Mouse (Mus musculus) embryonic facial prominence, embryonic 10.5 days (tissue): ENCODE results near the gene Hba-a1. TPM values are rescaled to one million over a fixed set of nuclear protein-coding genes. Genes with fewer than 3 reads are reported as not detected.

Experiments used
- DNase-seq: peaks from one replicate; pipeline ENCODE4 v3.0.0-alpha.2; 2017; ENCODE audit warnings: low spot score
- H3K27ac ChIP-seq: fragments of 300-500 bp; sonication (generic); replicated peaks from 2 replicates; pipeline ENCODE4 v1.5.1; 2016; ENCODE audit warnings: mild to moderate bottlenecking
- H3K27me3 ChIP-seq: fragments of 300-500 bp; sonication (generic); replicated peaks from 2 replicates; pipeline ENCODE4 v1.6.1; 2016; ENCODE audit warnings: low read depth, mild to moderate bottlenecking; ENCODE audit not compliant: poor library complexity, severe bottlenecking
- H3K36me3 ChIP-seq: fragments of 300-500 bp; sonication (generic); replicated peaks from 2 replicates; pipeline ENCODE4 v1.6.1; 2016; ENCODE audit warnings: mild to moderate bottlenecking, moderate library complexity
- H3K4me1 ChIP-seq: fragments of 300-500 bp; sonication (generic); 2 replicates; pipeline ENCODE4 v1.6.1; 2016
- H3K4me3 ChIP-seq: fragments of 300-500 bp; sonication (generic); 2 replicates; pipeline ENCODE4 v1.5.1; 2016; ENCODE audit warnings: mild to moderate bottlenecking, moderate library complexity
- H3K9me3 ChIP-seq: fragments of 300-500 bp; sonication (generic); 2 replicates; pipeline ENCODE4 v1.6.1; 2016; ENCODE audit warnings: mild to moderate bottlenecking
- WGBS: fragments of 180-500 bp; shearing (Covaris S2); methylation state at CpG from one replicate; pipeline ENCODE4 v1.1.7; 2016; 5-methylcytosine and 5-hydroxymethylcytosine counted together
- polyA plus RNA-seq: library from polyadenylated mRNA; unstranded; fragments of >200 nt; fragmentation: Nextera tagmentation; extraction: Ambion mirVana; gene quantifications from 2 replicates; pipeline ENCODE4 v1.2.1, GENCODE M21; 2016

Hba-a1 gene
- polyA plus RNA-seq, 1 experiment from 2014 or later = 2,000 TPM

- 80% methylated on average over 1 of the region's 1 CpGs for WGBS
- Histone ChIP-seq H3K4me1 (no peaks in the 10 kb centered on the region), H3K27me3 (peaks cover 29% of the 10 kb centered on the region), H3K4me3 (no peak overlapping the region), H3K9me3 (no peaks in the 10 kb centered on the region), H3K36me3 (no peaks in the 10 kb centered on the region), H3K27ac (no peak overlapping the region)
- DNase-seq = no peak
These were observed 18.2 kb downstream of the Hba-a1 start for GRCm38 (mm10) chr11:32301506-32301905.

- Histone ChIP-seq H3K27ac (no peak overlapping the region), H3K4me1 (no peaks in the 10 kb centered on the region)
These were observed 19.6 kb downstream of the Hba-a1 start for GRCm38 (mm10) chr11:32302824-32303419.

DNA sequence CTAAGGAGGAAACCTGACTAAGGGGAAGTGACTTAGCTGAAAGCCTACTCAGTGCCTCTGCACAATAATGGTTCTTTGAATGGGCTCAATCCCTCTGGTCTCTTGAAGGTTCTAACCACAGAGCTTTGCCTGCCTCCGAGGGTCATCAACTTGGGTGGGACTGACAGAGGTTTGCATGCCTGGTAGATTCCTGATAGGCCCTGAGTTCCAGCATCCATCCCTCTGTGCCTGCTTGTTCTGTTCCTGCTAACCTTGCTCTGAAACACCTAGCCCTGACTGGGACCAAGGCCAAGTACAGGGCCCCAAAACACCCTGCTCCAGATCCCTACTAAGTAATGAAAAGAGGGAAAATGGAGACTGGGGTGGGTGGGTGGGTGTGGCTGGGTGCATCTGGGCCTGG lies 20.1 kb downstream of the Hba-a1 start:
- H3K9me3 ChIP-seq = no peaks in the 10 kb centered on the region
- 87% methylated on average over 1 of the region's 1 CpGs for WGBS

More at GRCm38 (mm10) chr11:32302824-32303419, 19.6 kb downstream of the Hba-a1 start:
- no peaks in the 10 kb centered on the region for H3K9me3 ChIP-seq
- no peak for DNase-seq
- H3K4me3 ChIP-seq = no peak overlapping the region
- peaks cover 29% of the 10 kb centered on the region for H3K27me3 ChIP-seq
- no peaks in the 10 kb centered on the region for H3K36me3 ChIP-seq
- WGBS = 47% methylated on average over 2 of the region's 2 CpGs

DNA sequence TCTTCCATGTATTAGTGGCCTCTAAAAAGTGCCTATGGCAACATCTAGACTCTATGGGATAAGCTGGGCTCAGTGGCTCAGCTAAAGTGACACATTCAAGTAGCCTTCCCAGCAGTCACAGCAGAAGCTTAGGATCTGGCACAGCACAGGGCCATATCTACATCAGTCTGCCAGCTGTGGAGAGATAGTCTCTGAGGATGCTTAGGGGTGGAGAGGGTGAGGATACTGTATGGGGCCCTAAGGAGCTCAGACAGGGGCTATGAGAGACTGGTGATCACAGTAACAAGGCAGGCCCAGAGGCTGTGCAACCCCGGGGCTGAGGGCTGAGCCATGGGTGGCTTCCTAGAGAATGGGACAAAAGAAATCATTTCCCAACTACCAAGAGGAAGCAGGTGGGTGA lies 23.7 kb downstream of the Hba-a1 start:
- WGBS = 84% methylated on average over 1 of the region's 1 CpGs
- no peak for DNase-seq
- H3K27ac ChIP-seq = no peak overlapping the region

More for the DNA sequence above, 20.1 kb downstream of the Hba-a1 start:
- Histone ChIP-seq H3K4me1 (no peaks in the 10 kb centered on the region), H3K27ac (no peak overlapping the region), H3K36me3 (no peaks in the 10 kb centered on the region), H3K4me3 (no peak overlapping the region), H3K27me3 (peaks cover 29% of the 10 kb centered on the region)
- DNase-seq = no peak

DNA sequence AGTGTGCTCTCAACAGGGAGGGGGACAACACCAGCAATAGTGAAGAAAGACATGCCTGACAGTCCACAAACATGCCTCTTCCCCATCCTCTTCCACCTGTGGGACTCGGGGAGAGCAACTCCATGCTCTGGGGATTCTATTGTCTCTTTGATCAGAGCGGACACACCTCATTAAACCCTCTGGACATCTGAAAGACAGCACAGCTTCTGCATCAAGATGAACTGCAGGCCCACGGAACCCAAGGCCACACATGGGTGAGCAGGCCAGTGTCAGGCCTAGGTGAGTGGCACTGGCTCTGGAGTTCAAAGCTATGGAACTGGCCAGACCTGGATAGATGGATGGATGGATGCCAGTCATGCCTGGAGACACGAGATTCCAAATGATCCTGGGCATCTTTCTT lies 26.1 kb downstream of the Hba-a1 start:
- H3K36me3 ChIP-seq = no peaks in the 10 kb centered on the region
- no peak for DNase-seq
- H3K27ac ChIP-seq = no peak overlapping the region
- 57% methylated on average over 4 of the region's 4 CpGs for WGBS
- no peak overlapping the region for H3K4me3 ChIP-seq
- no peaks in the 10 kb centered on the region for H3K9me3 ChIP-seq
- no peaks in the 10 kb centered on the region for H3K27me3 ChIP-seq
- H3K4me1 ChIP-seq = 0 out of 2 replicates have a peak, but pooled peaks cover 3% of the 10 kb centered on the region

More for the DNA sequence above, 23.7 kb downstream of the Hba-a1 start:
- Histone ChIP-seq H3K9me3 (no peaks in the 10 kb centered on the region), H3K36me3 (no peaks in the 10 kb centered on the region), H3K4me1 (0 out of 2 replicates have a peak, but pooled peaks cover 3% of the 10 kb centered on the region), H3K27me3 (peaks cover 12% of the 10 kb centered on the region), H3K4me3 (no peak overlapping the region)

DNA sequence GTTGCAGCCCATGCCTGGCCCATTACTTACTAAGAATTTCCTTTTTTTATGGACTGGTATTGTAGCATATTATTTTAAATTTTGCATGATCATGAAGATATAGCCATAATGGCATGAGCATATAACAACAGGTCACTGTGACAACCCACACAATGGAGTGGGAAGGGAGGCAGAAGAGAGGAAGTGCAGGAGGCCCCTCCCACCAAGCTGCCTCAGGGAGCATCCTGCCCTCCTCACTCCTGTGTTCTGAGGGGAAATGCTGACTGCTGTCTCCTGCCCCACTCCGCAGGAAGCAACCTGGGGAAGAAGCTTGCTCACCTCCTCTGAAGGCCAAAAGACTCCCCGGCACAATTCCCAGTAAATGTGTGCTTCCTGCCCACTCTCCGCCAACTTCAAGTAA lies 26.6 kb downstream of the Hba-a1 start:
- no peaks in the 10 kb centered on the region for H3K9me3 ChIP-seq
- WGBS = 60% methylated on average over 3 of the region's 3 CpGs
- no peaks in the 10 kb centered on the region for H3K27me3 ChIP-seq
- H3K4me1 ChIP-seq = 0 out of 2 replicates have a peak, but pooled peaks cover 3% of the 10 kb centered on the region
- no peak for DNase-seq
- H3K4me3 ChIP-seq = no peak overlapping the region
- no peak overlapping the region for H3K27ac ChIP-seq
- H3K36me3 ChIP-seq = no peaks in the 10 kb centered on the region

DNA sequence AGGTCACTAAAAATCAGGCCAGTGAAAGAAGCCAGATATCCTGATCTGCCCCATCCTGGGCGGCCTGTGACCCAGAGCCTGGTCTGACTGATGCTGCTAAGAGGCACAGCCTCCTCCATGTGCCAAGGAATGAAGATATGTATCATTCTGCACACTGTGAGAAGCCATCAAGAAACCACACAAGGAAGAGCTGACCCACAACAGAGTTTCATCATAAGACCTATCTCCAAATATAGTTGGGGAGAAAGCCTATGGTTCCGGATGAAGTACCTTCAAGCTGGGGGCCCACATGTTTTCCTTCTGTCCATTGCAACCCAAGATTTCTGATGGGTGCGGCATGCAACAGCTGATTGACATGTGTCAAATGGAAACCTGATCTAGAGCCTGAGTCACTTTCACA lies 32.7 kb downstream of the Hba-a1 start:
- 78% methylated on average over 3 of the region's 3 CpGs for WGBS
- Histone ChIP-seq H3K27me3 (no peaks in the 10 kb centered on the region), H3K36me3 (no peaks in the 10 kb centered on the region), H3K9me3 (no peaks in the 10 kb centered on the region), H3K4me3 (no peak overlapping the region), H3K4me1 (peaks cover 10% of the 10 kb centered on the region), H3K27ac (no peak overlapping the region)
- no peak for DNase-seq

DNA sequence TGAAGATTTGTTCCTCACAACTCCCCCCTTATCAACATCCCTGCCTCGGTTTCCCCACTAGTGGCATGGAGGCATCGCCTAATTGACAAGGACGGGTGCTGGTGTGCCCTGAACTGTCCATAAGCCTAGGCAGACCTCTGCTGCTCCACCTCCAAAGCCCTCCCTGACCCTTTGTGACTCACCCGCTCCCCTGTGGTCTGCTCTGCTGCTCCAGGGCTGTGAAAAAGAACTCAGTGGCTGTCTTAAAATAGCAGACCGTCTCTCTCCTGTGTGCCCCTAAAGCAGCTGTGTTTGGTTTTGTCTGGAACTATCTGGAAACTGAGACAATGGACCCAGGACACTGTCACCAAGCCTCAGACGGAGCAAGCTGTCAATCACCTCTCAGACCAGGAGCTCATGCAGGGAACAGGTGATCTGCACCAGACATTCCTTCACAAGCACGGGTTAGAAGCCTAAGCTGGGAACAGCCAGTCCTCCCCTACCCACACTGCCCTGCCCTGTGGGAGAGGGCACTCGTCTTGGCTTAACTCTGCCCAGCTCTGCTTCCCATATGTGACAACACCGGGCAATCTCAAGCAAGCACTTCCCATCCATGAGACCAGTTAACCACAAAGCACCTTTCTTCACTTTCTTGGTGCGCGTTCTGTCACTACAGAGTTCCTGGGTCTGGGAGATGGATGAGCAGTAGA lies 37.3 kb downstream of the Hba-a1 start:
- Histone ChIP-seq H3K4me3 (no peak overlapping the region), H3K9me3 (no peaks in the 10 kb centered on the region), H3K36me3 (no peaks in the 10 kb centered on the region), H3K27ac (no peak overlapping the region), H3K4me1 (peaks cover 16% of the 10 kb centered on the region), H3K27me3 (no peaks in the 10 kb centered on the region)
- 66% methylated on average over 11 of the region's 11 CpGs for WGBS
- DNase-seq = no peak

GRCm38 (mm10) chr11:32321196-32321565 lies 37.9 kb downstream of the Hba-a1 start:
- Histone ChIP-seq H3K4me3 (no peak overlapping the region), H3K36me3 (no peaks in the 10 kb centered on the region), H3K9me3 (no peaks in the 10 kb centered on the region), H3K27me3 (no peaks in the 10 kb centered on the region), H3K27ac (no peak overlapping the region), H3K4me1 (peaks cover 15% of the 10 kb centered on the region)
- WGBS = 38% methylated on average over 8 of the region's 8 CpGs
- DNase-seq = peak; percentile 71

DNA sequence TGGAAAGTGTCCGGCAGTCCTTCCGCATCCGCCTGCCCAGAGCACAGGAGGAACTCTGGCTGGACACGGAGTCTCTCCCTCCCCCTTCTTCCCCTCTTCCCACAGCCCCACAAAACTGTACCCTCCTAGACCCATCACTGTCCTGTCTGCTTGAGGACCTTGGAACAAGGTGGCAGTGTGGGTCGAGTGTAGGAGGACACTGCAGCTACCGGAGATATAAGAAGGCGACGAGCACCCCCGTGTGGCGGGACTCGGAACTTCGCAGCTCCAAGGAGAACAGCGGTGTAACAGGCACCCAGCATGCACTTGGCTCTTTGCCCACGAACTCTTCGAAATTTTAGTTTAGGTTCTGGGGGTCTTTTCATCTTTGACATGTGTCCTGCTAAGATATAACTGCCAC lies 41.3 kb downstream of the Hba-a1 start:
- 11% methylated on average over 15 of the region's 15 CpGs for WGBS
- peak; percentile 93 for DNase-seq
- no peaks in the 10 kb centered on the region for H3K9me3 ChIP-seq
- no peaks in the 10 kb centered on the region for H3K36me3 ChIP-seq
- H3K27me3 ChIP-seq = no peaks in the 10 kb centered on the region
- H3K4me1 ChIP-seq = peaks cover 12% of the 10 kb centered on the region
- peak overlapping the region; percentile 33 for H3K4me3 ChIP-seq
- H3K27ac ChIP-seq = no peak overlapping the region; the same call in 1 of the 2 replicates

GRCm38 (mm10) chr11:32331075-32331474 lies 47.8 kb downstream of the Hba-a1 start:
- Histone ChIP-seq H3K4me3 (no peak overlapping the region), H3K27me3 (no peaks in the 10 kb centered on the region), H3K9me3 (no peaks in the 10 kb centered on the region), H3K36me3 (no peaks in the 10 kb centered on the region), H3K27ac (no peak overlapping the region), H3K4me1 (peaks cover 10% of the 10 kb centered on the region; the same call in 1 of the 2 replicates)
- WGBS = 58% methylated on average over 6 of the region's 6 CpGs
- DNase-seq = no peak

- H3K4me1 ChIP-seq = peaks cover 10% of the 10 kb centered on the region; the same call in 1 of the 2 replicates
- 73% methylated on average over 5 of the region's 5 CpGs for WGBS
- DNase-seq = no peak
These were observed 48.5 kb downstream of the Hba-a1 start for GRCm38 (mm10) chr11:32331861-32332260.

DNA sequence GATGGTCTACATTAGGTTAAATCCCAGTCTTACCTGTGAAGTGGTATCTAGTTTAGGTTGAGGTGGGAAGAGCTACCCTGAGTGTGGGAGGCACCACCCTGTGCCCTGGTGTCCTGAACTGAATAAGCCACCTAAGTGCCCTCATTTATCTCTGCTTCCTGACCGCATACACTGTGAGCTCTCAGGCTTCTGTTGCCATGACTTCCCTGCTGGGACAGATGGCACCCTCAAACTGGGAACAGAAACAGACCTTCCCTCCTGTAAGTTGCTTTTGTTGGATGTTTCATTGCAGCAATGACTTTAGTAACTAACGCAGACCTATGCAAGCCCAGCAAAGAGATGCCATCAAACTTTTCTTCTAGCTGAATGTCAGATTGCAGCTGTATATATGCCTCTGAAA lies 49.9 kb downstream of the Hba-a1 start:
- Histone ChIP-seq H3K4me3 (no peak overlapping the region), H3K4me1 (peaks cover 10% of the 10 kb centered on the region; the same call in 1 of the 2 replicates), H3K9me3 (no peaks in the 10 kb centered on the region; the same call in 1 of the 2 replicates), H3K27me3 (no peaks in the 10 kb centered on the region), H3K36me3 (no peaks in the 10 kb centered on the region), H3K27ac (no peak overlapping the region)
- WGBS = 81% methylated on average over 2 of the region's 2 CpGs
- no peak for DNase-seq

More at GRCm38 (mm10) chr11:32331861-32332260, 48.5 kb downstream of the Hba-a1 start:
- Histone ChIP-seq H3K9me3 (no peaks in the 10 kb centered on the region; the same call in 1 of the 2 replicates), H3K27me3 (no peaks in the 10 kb centered on the region), H3K27ac (no peak overlapping the region), H3K4me3 (no peak overlapping the region), H3K36me3 (no peaks in the 10 kb centered on the region)
